Mouse (Mus musculus) hematopoietic stem cell, adult 5-6 weeks (primary cell): ENCODE measurements around the gene Fsd1. TPM values are rescaled to one million over a fixed set of nuclear protein-coding genes. Genes with fewer than 3 reads are reported as not detected.

Source experiments
- ATAC-seq, 2 experiments: fragments of 125-278 bp in 1 of 2; replicated peaks in 1 of 2; 2 replicates each; pipeline ENCODE4 v1.8.0; 2016 to 2017; ENCODE audit warnings: inconsistent platforms in 2 of 2, mild to moderate bottlenecking in 2 of 2, moderate number of reproducible peaks in 2 of 2, low read depth in 1 of 2, moderate TSS enrichment in 1 of 2; ENCODE audit not compliant: low FRiP score in 2 of 2, poor library complexity in 2 of 2, severe bottlenecking in 2 of 2, insufficient read depth in 1 of 2, low TSS enrichment in 1 of 2
- total RNA-seq: library from RNA; stranded (forward); fragments of 172-1452, 232-1000 nt; gene quantifications from 2 replicates; pipeline ENCODE4 v1.2.3, GENCODE M21; 2017

The Fsd1 gene
- total RNA-seq, 1 experiment from 2014 or later: not detected

GRCm38 (mm10) chr17:56018347-56019131, 32.2 kb downstream of the Fsd1 start:
- 0 out of 4 replicates have a peak, but pooled peaks of 1 of the 2 experiments have one; percentile 19 for ATAC-seq

- no peak for ATAC-seq
Measured at GRCm38 (mm10) chr17:56020400-56021084, 34.2 kb downstream of the Fsd1 start.

- ATAC-seq: peak; percentile 30 to 57; a peak in 3 of 4 replicates
Measured at GRCm38 (mm10) chr17:56021161-56021910, 35.0 kb downstream of the Fsd1 start.

- ATAC-seq: no peak
Measured at GRCm38 (mm10) chr17:56022131-56022988, 36.1 kb downstream of the Fsd1 start.

- ATAC-seq: no peak
Measured at GRCm38 (mm10) chr17:56022989-56023290, 36.6 kb downstream of the Fsd1 start.

- ATAC-seq: peak; percentile 14 to 28; a peak in 1 of 4 replicates
Measured at GRCm38 (mm10) chr17:56023386-56023785, 37.1 kb downstream of the Fsd1 start.

GRCm38 (mm10) chr17:56024476-56024875, 38.2 kb downstream of the Fsd1 start:
- ATAC-seq: no peak

DNA sequence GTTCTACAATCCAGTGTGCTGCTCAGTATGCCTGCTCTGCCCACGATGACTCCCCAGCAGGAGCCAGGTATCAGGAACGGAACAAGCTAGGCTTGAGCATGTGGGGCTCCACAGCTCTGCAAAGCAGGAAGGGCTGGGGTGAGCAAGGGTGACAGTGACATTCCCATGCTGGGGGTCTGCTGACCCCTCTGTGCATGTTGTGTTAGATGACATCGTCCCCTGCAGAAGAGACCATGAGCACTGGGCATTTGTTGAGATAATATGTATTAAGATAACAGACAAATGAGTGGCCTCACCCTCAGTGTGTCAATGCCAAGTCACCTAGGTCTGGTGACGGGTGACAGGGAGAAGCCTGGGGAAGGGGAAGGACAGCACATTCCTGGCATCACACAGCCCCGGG, 38.6 kb downstream of the Fsd1 start:
- no peak for ATAC-seq

GRCm38 (mm10) chr17:56026303-56026702, 40.0 kb downstream of the Fsd1 start:
- ATAC-seq: no peak

GRCm38 (mm10) chr17:56026881-56027280, 40.6 kb downstream of the Fsd1 start:
- ATAC-seq: no peak

- ATAC-seq: no peak
Measured at GRCm38 (mm10) chr17:56027801-56028441, 41.6 kb downstream of the Fsd1 start.

DNA sequence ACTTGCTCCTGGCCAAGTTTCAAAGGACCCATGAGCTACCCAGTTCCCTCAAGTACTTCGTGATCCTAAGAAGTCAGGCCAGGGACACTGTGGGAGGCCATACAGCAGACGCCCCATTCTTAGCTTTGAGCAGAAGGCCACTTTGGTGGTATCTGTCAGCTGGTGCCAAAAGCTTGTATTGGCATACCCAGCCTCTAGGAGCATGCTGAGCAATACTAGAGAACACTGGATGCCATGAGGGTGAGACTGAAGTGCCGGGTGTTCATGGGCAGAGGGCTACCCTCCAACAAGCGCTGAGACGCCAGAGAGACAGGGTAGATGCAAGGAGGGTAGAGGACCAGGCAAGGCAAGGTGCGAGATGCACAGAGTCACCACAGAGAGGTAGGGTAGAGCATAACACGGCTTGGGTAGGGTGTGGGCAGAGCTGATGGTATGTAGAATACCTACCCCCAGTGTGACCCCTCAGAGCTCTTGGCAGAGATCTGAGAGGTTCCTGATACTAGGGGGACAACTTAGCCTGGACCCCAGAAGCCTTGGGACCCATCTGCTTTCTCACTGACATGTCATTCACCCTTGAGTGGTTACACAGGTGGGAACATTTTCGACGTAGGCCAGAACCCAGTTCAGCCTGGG, 44.0 kb downstream of the Fsd1 start:
- peak in 1 of 2 experiments; percentile 9; a peak in 1 of 4 replicates for ATAC-seq

GRCm38 (mm10) chr17:56030919-56031318, 44.6 kb downstream of the Fsd1 start:
- peak; percentile 81 to 85 for ATAC-seq

DNA sequence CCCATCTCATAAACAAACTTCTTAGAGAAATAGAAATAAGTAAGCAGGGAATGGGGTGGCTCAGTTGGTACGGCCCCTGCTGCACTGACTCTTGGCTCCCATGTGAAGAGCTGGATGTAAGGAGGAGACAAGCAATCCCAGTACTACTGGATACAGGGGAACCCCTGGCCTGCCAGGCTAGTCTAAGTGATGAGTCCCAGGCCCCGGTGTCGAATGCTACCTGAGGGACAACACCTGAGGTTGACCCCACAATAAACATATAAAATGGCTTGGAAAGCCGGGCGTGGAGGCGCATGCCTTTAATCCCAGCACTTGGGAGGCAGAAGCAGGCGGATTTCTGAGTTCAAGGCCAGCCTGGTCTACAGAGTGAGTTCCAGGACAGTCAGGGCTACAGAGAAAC, 45.1 kb downstream of the Fsd1 start:
- no peak for ATAC-seq

- no peak for ATAC-seq
Measured at GRCm38 (mm10) chr17:56032127-56032733, 45.9 kb downstream of the Fsd1 start.

DNA sequence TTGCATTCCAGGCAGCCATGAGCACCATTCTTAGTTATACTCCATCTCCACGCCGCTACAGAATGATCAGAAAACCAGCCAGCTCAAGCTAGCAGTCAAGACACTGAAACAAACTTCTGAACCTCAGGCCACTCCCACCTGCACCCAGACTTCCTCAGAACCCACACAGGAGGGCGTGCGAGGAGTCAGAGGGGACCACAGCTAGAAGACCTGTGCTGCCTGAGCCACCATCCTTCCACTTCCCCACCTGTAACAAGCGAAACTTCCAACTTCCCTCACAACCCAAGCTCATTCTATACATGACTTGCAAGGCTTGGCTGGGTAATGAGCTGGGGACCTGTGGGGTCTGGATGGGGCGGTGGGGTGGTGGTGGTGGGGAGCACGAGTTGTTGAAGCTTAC, 46.5 kb downstream of the Fsd1 start:
- ATAC-seq: peak; percentile 29 to 33; a peak in 3 of 4 replicates
